Mouse (Mus musculus) c-Kit-positive CD71-positive TER-119-negative erythroid progenitor cells, embryonic 14.5 days (primary cell): ENCODE measurements around the gene Ybx3.

Source experiments
- DNase-seq: peaks from one replicate; pipeline ENCODE4 v3.0.0-alpha.2; 2013; ENCODE audit warnings: low read depth

Gene Ybx3

GRCm38 (mm10) chr6:131327076-131327475 lies 61.2 kb downstream of the Ybx3 start:
- no peak for DNase-seq

DNA sequence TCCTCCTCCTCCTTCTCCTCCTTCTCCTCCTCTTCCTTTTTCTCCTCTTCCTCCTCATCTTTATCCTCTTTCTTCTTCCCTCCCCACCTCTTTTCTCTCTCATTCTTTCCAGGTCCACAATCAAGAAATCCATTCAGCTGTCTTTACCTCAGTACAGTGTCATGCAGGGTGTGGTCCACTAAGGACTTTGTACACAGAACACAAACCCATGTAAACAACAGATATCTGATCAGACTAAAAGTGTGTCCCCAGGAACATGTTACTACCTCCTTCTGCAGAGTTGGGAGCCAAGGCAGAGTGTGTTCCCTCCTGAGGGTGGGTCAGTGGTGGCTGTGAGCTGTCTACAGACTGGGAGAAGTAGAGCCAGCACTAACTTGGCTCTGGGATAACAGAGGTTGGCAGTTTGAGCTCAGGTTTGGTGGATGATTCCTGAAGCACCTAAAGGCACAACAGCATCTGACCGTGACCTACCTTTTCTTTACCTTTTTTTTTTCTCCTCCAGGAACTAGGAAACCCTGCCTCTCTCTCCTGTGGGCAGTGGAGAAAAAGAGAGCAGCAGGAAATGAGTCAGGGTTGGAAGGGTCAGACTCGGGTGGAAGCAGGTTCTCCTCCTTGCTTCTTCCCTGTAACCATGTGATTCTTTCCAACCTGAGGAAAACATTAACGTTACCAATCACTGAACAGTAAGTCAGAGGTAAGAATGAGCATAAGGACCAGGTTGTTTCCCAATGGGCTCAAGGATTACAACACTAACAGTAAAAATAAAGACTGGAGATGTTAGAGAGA lies 66.2 kb downstream of the Ybx3 start:
- no peak for DNase-seq

DNA sequence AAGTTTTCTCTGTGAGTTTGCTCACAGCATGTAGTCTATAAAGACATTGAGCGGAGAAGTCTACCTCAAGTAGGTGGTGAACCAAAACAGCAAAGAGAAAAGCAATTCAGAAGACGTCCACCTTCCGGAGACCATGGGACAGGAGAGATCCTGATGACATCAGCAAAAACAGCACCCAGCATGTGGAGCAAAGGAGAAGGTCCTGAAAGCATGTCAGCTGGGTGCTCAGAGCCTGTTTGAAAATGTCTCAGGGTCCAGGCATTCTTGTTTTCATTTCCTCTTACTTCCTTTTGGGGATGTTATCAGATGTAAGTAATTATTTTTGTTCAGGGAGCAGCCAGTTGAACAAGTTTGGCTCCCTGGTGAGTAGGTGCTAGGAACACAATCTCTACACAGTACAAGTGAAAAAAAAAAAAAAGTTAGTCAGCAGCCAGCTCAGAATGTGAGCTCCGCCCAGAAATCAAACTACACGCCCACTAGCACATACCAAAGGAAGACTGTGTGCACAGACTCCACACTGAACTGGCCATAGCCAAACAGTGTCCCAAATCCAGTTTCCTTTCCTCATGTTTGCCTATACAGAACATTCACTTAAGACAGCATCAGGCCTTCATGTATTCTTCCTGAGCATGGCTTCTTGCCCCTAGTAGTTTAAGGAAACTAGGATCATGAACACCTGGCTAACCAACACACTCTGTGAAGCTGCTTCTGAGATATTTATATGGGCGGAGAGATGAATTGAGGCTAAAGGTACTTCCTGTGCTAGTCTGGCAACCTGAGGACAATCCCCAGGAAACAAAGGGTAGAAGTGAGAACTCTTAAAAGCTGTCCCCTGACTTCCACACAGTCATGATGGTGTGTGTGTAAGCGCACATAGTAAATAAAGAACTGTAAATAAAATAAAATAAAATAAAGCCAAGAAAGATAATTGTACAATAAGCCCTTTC lies 71.8 kb downstream of the Ybx3 start:
- no peak for DNase-seq
